Mouse (Mus musculus) layer of hippocampus, adult 9-10 months (tissue): Measurements from ENCODE around the gene Klhdc7b.
"Not testable (repeated sequence)": the region's sequence is repeated elsewhere in the genome, so short reads cannot be mapped to it uniquely, and the experiment has no call there.

Experiments
- DNase-seq: peaks from one replicate; pipeline ENCODE4 v3.0.0; 2022; ENCODE audit warnings: low spot score

The Klhdc7b gene

GRCm38 (mm10) chr15:89428136-89428790 lies 43.5 kb downstream of the Klhdc7b start:
- no peak for DNase-seq

GRCm38 (mm10) chr15:89428821-89429351 lies 44.2 kb downstream of the Klhdc7b start:
- no peak for DNase-seq

- peak; percentile 90 for DNase-seq
These were observed 44.9 kb downstream of the Klhdc7b start, which contains the start of the genes C730034F03Rik, Gm44502 and Chkb for GRCm38 (mm10) chr15:89429352-89430221. Gene C730034F03Rik, plus strand, starts transcription at chr15:89429589. Gene Gm44502, minus strand, starts transcription at chr15:89429696. Gene Chkb, minus strand, starts transcription at chr15:89429908.

- no peak for DNase-seq
These were observed 45.6 kb downstream of the Klhdc7b start for GRCm38 (mm10) chr15:89430341-89430740.

DNA sequence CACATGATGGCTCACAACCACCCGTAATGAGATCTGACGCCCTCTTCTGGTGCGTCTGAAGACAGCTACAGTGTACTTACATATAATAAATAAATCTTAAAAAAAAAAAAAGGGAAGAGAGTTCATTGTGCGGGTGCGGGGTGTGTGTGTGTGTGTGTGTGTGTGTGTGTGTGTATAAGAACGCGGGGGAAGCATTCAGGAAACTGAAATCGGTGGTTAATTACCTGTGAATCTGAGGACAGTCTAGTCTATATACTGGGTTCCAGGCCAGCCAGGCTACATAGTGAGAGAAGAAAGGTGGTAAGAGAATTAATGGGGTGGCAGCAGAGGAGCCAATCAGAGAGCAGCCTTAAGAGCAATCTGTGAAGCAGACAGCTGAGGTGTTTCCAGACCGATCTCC lies 46.1 kb downstream of the Klhdc7b start:
- DNase-seq, result not testable (repeated sequence)

DNA sequence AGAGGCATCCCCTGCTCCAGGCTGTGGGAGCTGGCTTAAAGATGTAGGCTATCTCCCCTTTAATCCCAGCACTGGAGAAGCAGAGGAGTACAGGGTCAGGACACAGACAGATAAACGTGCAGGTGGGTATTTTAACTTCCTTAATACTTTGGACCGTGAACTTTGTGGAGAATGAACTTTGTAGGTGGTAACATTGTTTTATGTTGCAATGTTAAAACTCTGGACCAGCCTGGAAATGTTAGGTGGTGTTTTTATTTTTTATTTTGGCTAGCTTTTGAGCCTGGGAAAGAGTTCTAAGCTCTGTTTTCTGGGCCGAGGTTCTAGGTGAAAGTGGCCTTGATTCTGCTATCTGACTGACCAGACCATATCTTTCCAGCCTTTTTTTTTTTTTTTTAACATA lies 46.6 kb downstream of the Klhdc7b start:
- DNase-seq, result no peak

- DNase-seq, result no peak
These were observed 47.1 kb downstream of the Klhdc7b start for GRCm38 (mm10) chr15:89431806-89432205.

DNA sequence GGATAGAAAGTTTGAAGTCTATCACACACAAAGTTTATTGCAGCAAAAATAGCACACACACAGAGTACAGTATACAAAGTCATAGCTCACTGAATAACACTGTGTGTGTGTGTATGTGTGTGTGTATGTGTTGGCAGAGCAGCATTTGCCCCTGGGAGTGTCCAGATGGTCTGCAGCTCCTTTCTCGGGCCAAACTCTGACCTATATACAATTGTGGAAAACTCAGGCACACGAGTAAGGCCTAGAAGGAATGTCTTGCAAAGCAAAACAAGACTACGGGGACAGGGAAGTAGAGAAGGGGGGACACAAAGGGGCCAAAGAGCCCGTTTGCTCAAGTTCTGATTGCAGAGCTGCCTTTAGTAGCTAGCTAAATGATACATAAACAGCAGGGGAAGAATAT lies 48.2 kb downstream of the Klhdc7b start:
- no peak for DNase-seq

DNA sequence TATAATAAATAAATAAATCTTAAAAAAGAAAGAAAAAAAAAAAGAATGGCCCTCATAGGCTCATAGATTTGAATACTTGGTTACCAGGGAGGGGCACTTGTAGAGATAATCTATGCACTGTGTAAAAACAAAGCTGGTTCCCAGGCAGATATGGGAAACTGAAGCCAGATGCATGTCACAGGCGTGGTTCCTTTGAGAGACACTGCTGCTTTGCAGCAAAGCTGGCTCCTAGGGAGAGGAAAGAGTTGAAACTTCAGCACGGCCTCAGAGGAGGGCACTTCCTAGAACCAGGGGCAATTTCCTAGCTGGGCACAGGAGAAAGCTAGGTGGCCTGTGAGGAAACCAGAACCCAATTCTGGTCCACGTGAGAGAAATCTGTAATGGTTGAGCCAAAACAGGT lies 49.4 kb downstream of the Klhdc7b start:
- no peak for DNase-seq

DNA sequence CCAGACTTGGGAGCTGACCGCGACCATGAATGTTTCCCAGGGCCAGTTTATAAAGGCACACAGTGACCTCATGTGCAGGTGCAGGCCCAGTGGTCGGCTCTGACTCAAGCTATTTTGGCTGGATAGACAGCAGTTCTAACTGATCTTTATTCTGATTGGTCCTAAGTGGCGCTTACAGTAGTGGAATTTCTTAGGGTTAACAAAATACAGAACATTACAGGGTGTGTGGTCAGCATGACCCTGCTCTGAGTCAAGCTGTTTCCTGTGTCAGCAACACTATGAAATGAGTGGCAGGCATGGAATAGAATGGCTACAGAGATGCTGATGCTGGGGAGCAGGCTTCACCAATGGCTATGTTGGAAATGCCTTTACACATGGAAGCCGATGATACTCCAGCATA lies 51.2 kb downstream of the Klhdc7b start:
- DNase-seq, result no peak
